19 mouse cellular contexts compared by ENCODE assay signal in genomic region chr9:103672881-103673280, GRCm38 (mm10).
DNase-seq lines count a peak whose midpoint lies in the region; ATAC-seq and TF ChIP-seq lines count a peak whose summit lies in the region.
"Had no signal": no experiment of that assay in that cellular context is flagged by ENCODE, and none has a peak within 500 bp of the region (broad histone marks: within the 10 kb centered on the region; RNA-seq: fewer than 3 reads in every experiment).

No protein-coding gene starts in this region.

- H3K9ac ChIP-seq in liver, adult 2 months (ENCODE audit: low read depth, low read length), result no peak overlapping the region
- no peak overlapping the region for H3K9ac ChIP-seq in liver, embryonic 12.5 days
- H3K9ac ChIP-seq: embryonic facial prominence, embryonic 13.5 days; forebrain, embryonic 12.5 days; forebrain, postnatal 0 days; hindbrain, embryonic 12.5 days had no signal

- no peaks in the 10 kb centered on the region for H3K79me2 ChIP-seq in liver, adult 2 months (ENCODE audit: control insufficient read depth, insufficient read depth, low read length)

- H3K27ac ChIP-seq in kidney, adult 2 months (ENCODE audit: insufficient read depth, low read depth, low read length), result no peak overlapping the region
- no peak overlapping the region for H3K27ac ChIP-seq in liver, adult 2 months (replicated peaks; ENCODE audit: insufficient read depth, low read depth, low read length)
- H3K27ac ChIP-seq in liver, embryonic 12.5 days, result no peak overlapping the region
- H3K27ac ChIP-seq: embryonic facial prominence, embryonic 13.5 days; forebrain, embryonic 12.5 days; hindbrain, embryonic 12.5 days had no signal

- no peak for TF ChIP-seq CTCF in kidney, adult 2 months (conservative IDR thresholded peaks at IDR 0.05; ENCODE audit: insufficient read depth, insufficient read length, low read depth, low read length)
- TF ChIP-seq CTCF in liver, adult 2 months (IDR thresholded peaks at IDR 0.05; ENCODE audit: low read depth, low read length), result no peak

- TF ChIP-seq POLR2A in kidney, adult 2 months (IDR thresholded peaks at IDR 0.05; ENCODE audit: low read depth, low read length), result no peak
- no peak for TF ChIP-seq POLR2A in liver, adult 2 months (IDR thresholded peaks at IDR 0.05; ENCODE audit: extremely low read depth, insufficient read depth, low read length)

- peak; percentile 77 for DNase-seq in kidney, adult 2 months
- DNase-seq in kidney, postnatal 4 days, result no peak
- peak; percentile 44 for DNase-seq in liver, adult 2 months (ENCODE audit: extremely low read depth, low read depth, low spot score)
- peak; percentile 28 for DNase-seq in kidney, postnatal 14 days
- no peak for DNase-seq in adrenal gland, postnatal 25 days
- no peak for DNase-seq in thymus, postnatal 25 days
- DNase-seq: adrenal gland, postnatal 10 days; cerebellum, adult 18-20 months; cerebellum, adult 9-11 months; cerebellum, postnatal 36 days; forebrain, postnatal 0 days; gastrocnemius, postnatal 14 days; heart, postnatal 10 days; heart, postnatal 4 days had no signal

- no peak for ATAC-seq in liver, embryonic 12.5 days
- ATAC-seq: forebrain, postnatal 0 days; hindbrain, embryonic 16.5 days had no signal

- no peaks in the 10 kb centered on the region for H3K27me3 ChIP-seq in kidney, adult 2 months (replicated peaks; ENCODE audit: control insufficient read depth, insufficient read depth, low read length)
- H3K27me3 ChIP-seq in liver, adult 2 months (ENCODE audit: control insufficient read depth, insufficient read depth, low read length), result no peaks in the 10 kb centered on the region
- H3K27me3 ChIP-seq in liver, embryonic 12.5 days (replicated peaks), result no peaks in the 10 kb centered on the region
- H3K27me3 ChIP-seq: embryonic facial prominence, embryonic 13.5 days; hindbrain, embryonic 12.5 days had no signal

- H3K9me3 ChIP-seq in liver, embryonic 12.5 days (replicated peaks), result peaks cover 12% of the 10 kb centered on the region; the same call in 1 of the 2 replicates
- H3K9me3 ChIP-seq: embryonic facial prominence, embryonic 13.5 days; hindbrain, embryonic 12.5 days had no signal

- H3K4me3 ChIP-seq in kidney, adult 2 months (ENCODE audit: insufficient read depth, low read depth, low read length), result no peak overlapping the region
- H3K4me3 ChIP-seq in liver, adult 2 months (ENCODE audit: insufficient read depth, low read depth, low read length), result no peak overlapping the region
- no peak overlapping the region for H3K4me3 ChIP-seq in liver, embryonic 12.5 days
- H3K4me3 ChIP-seq: embryonic facial prominence, embryonic 13.5 days; forebrain, embryonic 12.5 days; hindbrain, embryonic 12.5 days had no signal

- no peaks in the 10 kb centered on the region for H3K36me3 ChIP-seq in kidney, adult 2 months (ENCODE audit: control insufficient read depth, insufficient read depth, low read length)
- H3K36me3 ChIP-seq in liver, adult 2 months (ENCODE audit: control insufficient read depth, insufficient read depth, low read length), result no peaks in the 10 kb centered on the region
- no peaks in the 10 kb centered on the region for H3K36me3 ChIP-seq in liver, embryonic 12.5 days
- H3K36me3 ChIP-seq: embryonic facial prominence, embryonic 13.5 days; forebrain, embryonic 12.5 days; hindbrain, embryonic 12.5 days had no signal

- no peaks in the 10 kb centered on the region; the same call in 1 of the 2 replicates for H3K4me1 ChIP-seq in kidney, adult 2 months (ENCODE audit: control insufficient read depth, insufficient read depth, low read length)
- H3K4me1 ChIP-seq in liver, adult 2 months (ENCODE audit: control insufficient read depth, insufficient read depth, low read length), result no peaks in the 10 kb centered on the region
- no peaks in the 10 kb centered on the region for H3K4me1 ChIP-seq in liver, embryonic 12.5 days
- H3K4me1 ChIP-seq: embryonic facial prominence, embryonic 13.5 days; forebrain, embryonic 12.5 days had no signal

- WGBS in kidney, adult 2 months, result 47% methylated on average over 4 of the region's 4 CpGs
- 65% methylated on average over 4 of the region's 4 CpGs for WGBS in liver, adult 2 months
- WGBS in liver, embryonic 12.5 days (ENCODE audit: insufficient replicate concordance), result 72% methylated on average over 4 of the region's 4 CpGs

- no peak overlapping the region for H3K4me2 ChIP-seq in liver, embryonic 12.5 days
- H3K4me2 ChIP-seq: embryonic facial prominence, embryonic 13.5 days; forebrain, embryonic 12.5 days; hindbrain, embryonic 12.5 days had no signal

Comparison
In these comparisons a context has a peak if more than half of its experiments do, and no peak if none do; other contexts are left out.
1. DNase-seq: peak in kidney, adult 2 months (single experiment), liver, adult 2 months (single experiment) and kidney, postnatal 14 days (single experiment); none in kidney, postnatal 4 days (0 of 2), adrenal gland, postnatal 25 days (single experiment) and thymus, postnatal 25 days (single experiment).